24 mouse cellular contexts compared by ENCODE assay signal in the genomic region with DNA sequence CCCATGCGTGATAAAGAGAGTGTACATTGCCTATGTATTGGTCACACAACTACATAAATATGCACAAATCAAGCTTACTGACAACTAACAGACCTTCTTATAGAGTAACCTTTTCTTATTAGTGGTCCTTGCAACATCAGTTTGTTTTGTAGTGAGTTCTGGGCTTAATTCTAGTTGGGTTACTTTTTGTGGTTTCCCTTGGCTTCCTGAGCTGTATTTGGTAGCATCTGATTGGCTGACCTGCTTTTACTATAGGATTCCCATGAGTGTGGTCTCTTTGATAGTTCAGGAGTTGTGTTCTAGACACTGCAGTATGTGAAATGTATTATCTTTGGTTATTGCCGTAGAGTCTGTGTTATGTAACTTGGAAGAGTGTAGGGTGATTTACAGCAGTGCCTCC. TPM values are rescaled to one million over a fixed set of nuclear protein-coding genes. Genes with fewer than 3 reads are reported as not detected.
DNase-seq lines count a peak whose midpoint lies in the region; ATAC-seq and TF ChIP-seq lines count a peak whose summit lies in the region.
"Had no signal": no experiment of that assay in that cellular context is flagged by ENCODE, and none has a peak within 500 bp of the region (broad histone marks: within the 10 kb centered on the region; RNA-seq: fewer than 3 reads in every experiment).

No protein-coding gene starts in this region.

- dilution Hi-C loops in CH12.LX (cut with MboI; ENCODE audit: extremely low pct_ligation_motif_present, extremely low pct_unique_long_range_greater_than_20kb, low sequenced_read_pairs), result no loop called here

- no peak for TF ChIP-seq EP300 in CH12.LX (IDR thresholded peaks at IDR 0.05; ENCODE audit: low read length)

- peak; percentile 63 for DNase-seq in 416B (ENCODE audit: low read depth)
- no peak for DNase-seq in CH12.LX (ENCODE audit: extremely low read depth)
- DNase-seq in spleen, adult 18-20 months, result no peak
- no peak for DNase-seq in right cerebral cortex, adult 2 months (ENCODE audit: low spot score in 2 of 2)
- DNase-seq: adrenal gland, adult 2 months; adrenal gland, postnatal 25 days; cerebellum, adult 2 months; cerebellum, postnatal 10 days; gastrocnemius, adult 2 months; gastrocnemius, postnatal 25 days; heart, adult 11 months; heart, postnatal 14 days had no signal

- no peak for TF ChIP-seq CTCF in CH12.LX (conservative IDR thresholded peaks at IDR 0.05 in 1 of 2, IDR thresholded peaks at IDR 0.05 in 1 of 2; ENCODE audit: low read depth in 2 of 2, low read length in 2 of 2)

- peaks cover 8% of the 10 kb centered on the region for H3K79me2 ChIP-seq in CH12.LX (replicated peaks; ENCODE audit: control insufficient read depth, extremely low read depth, insufficient read depth, poor library complexity, severe bottlenecking)

- in situ Hi-C loops in CH12.LX (cut with MboI; ENCODE audit: low pct_ligation_motif_present, low pct_unique_long_range_greater_than_20kb, low sequenced_read_pairs), result no loop called here

- TF ChIP-seq RAD21 in CH12.LX (IDR thresholded peaks at IDR 0.05; ENCODE audit: low read depth, low read length), result no peak

- no peak overlapping the region for H3K4me2 ChIP-seq in heart, embryonic 16.5 days (ENCODE audit: low read depth, low read length)
- no peak overlapping the region for H3K4me2 ChIP-seq in heart, embryonic 11.5 days
- H3K4me2 ChIP-seq in CH12.LX (ENCODE audit: insufficient read depth, low read depth, poor library complexity, severe bottlenecking), result 0 out of 2 replicates have a peak overlapping the region, but pooled peaks have one; percentile 15
- H3K4me2 ChIP-seq in midbrain, embryonic 15.5 days, result no peak overlapping the region
- H3K4me2 ChIP-seq: hindbrain, embryonic 13.5 days had no signal

- ATAC-seq in heart, embryonic 16.5 days (replicated peaks; ENCODE audit: extremely low read depth, insufficient read depth, low FRiP score), result 0 out of 2 replicates have a peak, but pooled peaks have one; percentile 29
- ATAC-seq in heart, embryonic 11.5 days (replicated peaks; ENCODE audit: insufficient number of reproducible peaks, low FRiP score, low TSS enrichment), result no peak
- peak; percentile 44 for ATAC-seq in inflammation-experienced regulatory T-cells, adult 6 months
- ATAC-seq in midbrain, embryonic 15.5 days (replicated peaks), result no peak
- ATAC-seq: forebrain, embryonic 14.5 days had no signal

- no peak overlapping the region for H3K4me3 ChIP-seq in heart, embryonic 16.5 days (ENCODE audit: low read length)
- H3K4me3 ChIP-seq in heart, embryonic 11.5 days (ENCODE audit: low read depth, low read length), result no peak overlapping the region
- no peak overlapping the region for H3K4me3 ChIP-seq in CH12.LX (replicated peaks in 1 of 3; ENCODE audit: low read depth in 2 of 3, low read length in 2 of 3, poor library complexity in 1 of 3)
- H3K4me3 ChIP-seq in midbrain, embryonic 15.5 days, result no peak overlapping the region
- H3K4me3 ChIP-seq: embryonic facial prominence, embryonic 10.5 days; gastrocnemius, adult 2 months; hindbrain, embryonic 13.5 days had no signal

- no peaks in the 10 kb centered on the region for H3K4me1 ChIP-seq in heart, embryonic 16.5 days (ENCODE audit: control insufficient read depth, insufficient read depth, low read length)
- H3K4me1 ChIP-seq in heart, embryonic 11.5 days (ENCODE audit: control insufficient read depth, insufficient read depth, low read length), result no peaks in the 10 kb centered on the region
- H3K4me1 ChIP-seq in CH12.LX (ENCODE audit: control insufficient read depth in 1 of 2, insufficient read depth in 2 of 2), result peaks cover 40 to 86% of the 10 kb centered on the region in 2 experiments
- no peaks in the 10 kb centered on the region for H3K4me1 ChIP-seq in midbrain, embryonic 15.5 days
- H3K4me1 ChIP-seq: embryonic facial prominence, embryonic 10.5 days; hindbrain, embryonic 13.5 days had no signal

- H3K27ac ChIP-seq in heart, embryonic 16.5 days (ENCODE audit: low read length), result no peak overlapping the region
- H3K27ac ChIP-seq in heart, embryonic 11.5 days (ENCODE audit: low read depth, low read length), result no peak overlapping the region
- 0 out of 2 replicates have a peak overlapping the region, but pooled peaks have one; percentile 15 for H3K27ac ChIP-seq in CH12.LX (ENCODE audit: insufficient read depth, low read depth)
- H3K27ac ChIP-seq in midbrain, embryonic 15.5 days, result no peak overlapping the region
- H3K27ac ChIP-seq: embryonic facial prominence, embryonic 10.5 days; gastrocnemius, adult 2 months; hindbrain, embryonic 13.5 days had no signal

- H3K9me3 ChIP-seq in heart, embryonic 16.5 days (replicated peaks; ENCODE audit: control insufficient read depth, low read length), result no peaks in the 10 kb centered on the region
- H3K9me3 ChIP-seq in heart, embryonic 11.5 days (replicated peaks; ENCODE audit: control insufficient read depth, low read length), result no peaks in the 10 kb centered on the region
- H3K9me3 ChIP-seq in CH12.LX (replicated peaks; ENCODE audit: low read length), result no peaks in the 10 kb centered on the region
- no peaks in the 10 kb centered on the region for H3K9me3 ChIP-seq in midbrain, embryonic 15.5 days
- H3K9me3 ChIP-seq: embryonic facial prominence, embryonic 10.5 days; hindbrain, embryonic 13.5 days had no signal

- H3K36me3 ChIP-seq in heart, embryonic 16.5 days (ENCODE audit: control insufficient read depth, insufficient read depth), result no peaks in the 10 kb centered on the region
- no peaks in the 10 kb centered on the region for H3K36me3 ChIP-seq in heart, embryonic 11.5 days (ENCODE audit: control insufficient read depth, insufficient read depth, low read length)
- peaks cover 0 to 2% of the 10 kb centered on the region in 2 experiments for H3K36me3 ChIP-seq in CH12.LX (replicated peaks in 1 of 2; ENCODE audit: control insufficient read depth in 1 of 2, insufficient read depth in 1 of 2, low read length in 1 of 2)
- no peaks in the 10 kb centered on the region for H3K36me3 ChIP-seq in midbrain, embryonic 15.5 days (replicated peaks)
- H3K36me3 ChIP-seq: embryonic facial prominence, embryonic 10.5 days; hindbrain, embryonic 13.5 days had no signal

- H3K27me3 ChIP-seq in heart, embryonic 16.5 days (ENCODE audit: control insufficient read depth, insufficient read depth, low read length), result no peaks in the 10 kb centered on the region
- no peaks in the 10 kb centered on the region for H3K27me3 ChIP-seq in heart, embryonic 11.5 days (ENCODE audit: control insufficient read depth, insufficient read depth, low read length)
- H3K27me3 ChIP-seq in CH12.LX (replicated peaks), result no peaks in the 10 kb centered on the region
- H3K27me3 ChIP-seq in midbrain, embryonic 15.5 days (replicated peaks), result no peaks in the 10 kb centered on the region
- H3K27me3 ChIP-seq: hindbrain, embryonic 13.5 days had no signal

- WGBS in heart, embryonic 16.5 days, result 73% methylated on average over 2 of the region's 2 CpGs
- WGBS in heart, embryonic 11.5 days (ENCODE audit: insufficient replicate concordance), result 84% methylated on average over 2 of the region's 2 CpGs
- WGBS in midbrain, embryonic 15.5 days, result 91% methylated on average over 2 of the region's 2 CpGs

- no peak for TF ChIP-seq POLR2A in CH12.LX (IDR thresholded peaks at IDR 0.05; ENCODE audit: low read depth, low read length)

- no peak overlapping the region for H3K9ac ChIP-seq in heart, embryonic 16.5 days (ENCODE audit: low read length)
- no peak overlapping the region for H3K9ac ChIP-seq in heart, embryonic 11.5 days (ENCODE audit: low read depth, low read length)
- no peak overlapping the region for H3K9ac ChIP-seq in CH12.LX (ENCODE audit: insufficient read depth, low read depth)
- H3K9ac ChIP-seq in midbrain, embryonic 15.5 days, result no peak overlapping the region
- H3K9ac ChIP-seq: hindbrain, embryonic 13.5 days had no signal

TF ChIP-seq in CH12.LX, 34 proteins besides CTCF, POLR2A, EP300 and RAD21 (continues in another document):
- no peak for TF ChIP-seq NELFE (IDR thresholded peaks at IDR 0.05; ENCODE audit: low read depth, low read length)

RNA-seq across cellular contexts. Expression of a gene that starts 15.0 kb away (rescaled TPM):
- 8.6 and 21.2 TPM in 2 replicates for polyA plus RNA-seq in heart, embryonic 16.5 days (2015; fragmentation: Nextera tagmentation; extraction: Ambion mirVana)
- not detected in 2 replicates for polyA plus RNA-seq in heart, embryonic 11.5 days (2014; fragmentation: Nextera tagmentation; extraction: Ambion mirVana)
- total RNA-seq in CH12.LX (2012; rRNA removed) (5.5 and 6.0 TPM in 2 replicates), CH12.LX (2014; rRNA removed) (4.8 and 6.3 TPM in 2 replicates)
- 8.7 and 8.8 TPM in 2 replicates for polyA plus RNA-seq in CH12.LX (2012; ENCODE audit: insufficient read length, low read depth)
- 100 to 1,000 TPM in 2 of 3 experiments, 10 to 100 TPM in 1; 79.6 to 261 (median 234) TPM for polyA plus RNA-seq in inflammation-experienced regulatory T-cells, adult 6 months (2017; shearing (Covaris generic))
- polyA plus RNA-seq in midbrain, embryonic 15.5 days (2015; fragmentation: Nextera tagmentation; extraction: Ambion mirVana), result 0.04 TPM in 1 of 2 replicates, not detected in the other
- total RNA-seq: MEL had no signal
- polyA plus RNA-seq: adrenal gland, adult 2 months; C2C12; embryonic facial prominence, embryonic 10.5 days; embryonic facial prominence, embryonic 14.5 days; forebrain, embryonic 14.5 days; heart, embryonic 14.5 days had no signal

RNA-seq across cellular contexts. Expression of a gene that starts 31.5 kb away (rescaled TPM):
- polyA plus RNA-seq in heart, embryonic 16.5 days (2015; fragmentation: Nextera tagmentation; extraction: Ambion mirVana), result not detected in 2 replicates
- polyA plus RNA-seq in heart, embryonic 11.5 days (2014; fragmentation: Nextera tagmentation; extraction: Ambion mirVana), result not detected in 2 replicates
- total RNA-seq in CH12.LX (2012; rRNA removed) (not detected in 2 replicates), CH12.LX (2014; rRNA removed) (not detected in 2 replicates)
- polyA plus RNA-seq in CH12.LX (2012; ENCODE audit: insufficient read length, low read depth), result not detected in 2 replicates
- not detected for polyA plus RNA-seq in inflammation-experienced regulatory T-cells, adult 6 months (2017; shearing (Covaris generic))
- polyA plus RNA-seq in midbrain, embryonic 15.5 days (2015; fragmentation: Nextera tagmentation; extraction: Ambion mirVana), result not detected in 2 replicates
- total RNA-seq: adrenal gland, adult 2 months; adrenal gland, postnatal 25 days; gastrocnemius, adult 2 months; gastrocnemius, postnatal 25 days; heart, postnatal 14 days; hematopoietic stem cell, adult 5-6 weeks; MEL had no signal
- polyA plus RNA-seq: adrenal gland, adult 2 months; C2C12; cerebellum, adult 2 months; embryonic facial prominence, embryonic 10.5 days; embryonic facial prominence, embryonic 14.5 days; forebrain, embryonic 14.5 days; heart, embryonic 14.5 days; hindbrain, embryonic 13.5 days had no signal

RNA-seq across cellular contexts. Expression of a gene that starts 47.5 kb away (rescaled TPM):
- 16.0 and 19.2 TPM in 2 replicates for polyA plus RNA-seq in heart, embryonic 16.5 days (2015; fragmentation: Nextera tagmentation; extraction: Ambion mirVana)
- polyA plus RNA-seq in heart, embryonic 11.5 days (2014; fragmentation: Nextera tagmentation; extraction: Ambion mirVana), result 5.8 and 6.7 TPM in 2 replicates
- total RNA-seq in CH12.LX (2012; rRNA removed), result 14.4 and 15.1 TPM in 2 replicates
- 12.6 and 14.0 TPM in 2 replicates for total RNA-seq in CH12.LX (2014; rRNA removed)
- 16.6 and 19.4 TPM in 2 replicates for polyA plus RNA-seq in CH12.LX (2012; ENCODE audit: insufficient read length, low read depth)
- polyA plus RNA-seq in inflammation-experienced regulatory T-cells, adult 6 months (2017; shearing (Covaris generic)), result 10 to 100 TPM; 26.6 to 36.7 (median 29.9) TPM
- 0.59 and 1.3 TPM in 2 replicates for polyA plus RNA-seq in midbrain, embryonic 15.5 days (2015; fragmentation: Nextera tagmentation; extraction: Ambion mirVana)

RNA-seq across cellular contexts. Expression of a gene that starts 53.6 kb away (rescaled TPM):
- 84.5 and 102 TPM in 2 replicates for polyA plus RNA-seq in heart, embryonic 16.5 days (2015; fragmentation: Nextera tagmentation; extraction: Ambion mirVana)
- 106 and 109 TPM in 2 replicates for polyA plus RNA-seq in heart, embryonic 11.5 days (2014; fragmentation: Nextera tagmentation; extraction: Ambion mirVana)
- total RNA-seq in CH12.LX (2012; rRNA removed) (199 and 248 TPM in 2 replicates), CH12.LX (2014; rRNA removed) (239 and 244 TPM in 2 replicates)
- 344 and 405 TPM in 2 replicates for polyA plus RNA-seq in CH12.LX (2012; ENCODE audit: insufficient read length, low read depth)
- polyA plus RNA-seq in inflammation-experienced regulatory T-cells, adult 6 months (2017; shearing (Covaris generic)), result 10 to 100 TPM; 31.6 to 40.5 (median 38.6) TPM
- 122 and 129 TPM in 2 replicates for polyA plus RNA-seq in midbrain, embryonic 15.5 days (2015; fragmentation: Nextera tagmentation; extraction: Ambion mirVana)

Comparison
In these comparisons a context has a peak if more than half of its experiments do, and no peak if none do; other contexts are left out.
1. ATAC-seq: peak in heart, embryonic 16.5 days (single experiment) and inflammation-experienced regulatory T-cells, adult 6 months (single experiment); none in heart, embryonic 11.5 days (single experiment) and midbrain, embryonic 15.5 days (single experiment).